Mouse (Mus musculus) spleen, postnatal 14 days (tissue): ENCODE data around the gene Tcp11l1.

Experiments used
- DNase-seq, 2 experiments: peaks; one replicate each; pipeline ENCODE4 v3.0.0; 2021 to 2022; ENCODE audit warnings: low spot score in 2 of 2

Gene Tcp11l1

GRCm38 (mm10) chr2:104711585-104712485 lies at the start of gene Tcp11l1:
Gene Tcp11l1, minus strand, starts transcription at chr2:104712169.
- peak in 1 of 2 experiments; percentile 21 for DNase-seq

DNA sequence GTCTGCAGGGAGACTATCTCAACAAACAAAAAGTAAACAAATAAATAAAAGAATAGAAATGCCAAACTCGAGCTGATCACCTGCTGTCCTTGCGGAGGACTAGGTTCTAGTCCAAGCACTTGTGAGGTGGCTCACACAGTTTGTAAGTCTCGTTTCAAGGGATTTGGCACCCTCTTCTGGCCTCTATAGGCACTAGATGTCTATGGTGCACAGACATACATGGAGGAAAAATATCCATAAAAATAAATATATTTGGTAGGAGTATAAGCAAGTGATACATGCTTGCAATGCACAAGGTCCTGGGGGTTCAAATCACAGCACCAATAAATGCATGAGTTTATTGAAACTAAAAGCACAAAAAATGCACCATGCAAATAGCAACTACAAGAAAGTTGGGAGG lies 38.6 kb upstream of the Tcp11l1 start:
- DNase-seq: no peak

- DNase-seq: no peak
These were observed 36.7 kb upstream of the Tcp11l1 start for GRCm38 (mm10) chr2:104748652-104749183.

DNA sequence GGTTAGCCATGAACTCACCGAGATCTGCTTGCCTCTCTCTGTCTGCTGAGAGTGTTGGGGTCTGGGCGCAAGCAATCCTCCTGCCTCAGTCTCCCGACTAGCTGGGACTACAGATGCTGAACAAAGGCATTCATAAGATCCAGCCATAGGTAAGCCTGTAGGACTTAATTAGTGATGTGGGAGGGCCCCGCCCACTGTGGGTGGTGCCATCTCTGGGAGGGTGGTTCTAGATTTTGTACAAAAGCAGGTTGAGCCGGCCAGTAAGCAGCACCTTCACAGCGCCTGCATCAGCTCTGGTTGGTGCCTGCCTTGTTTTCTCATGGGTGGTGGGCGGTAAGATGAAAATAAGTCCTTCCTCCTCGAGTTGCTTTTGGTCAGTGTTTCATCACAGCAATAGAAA lies 34.3 kb upstream of the Tcp11l1 start:
- DNase-seq: no peak

DNA sequence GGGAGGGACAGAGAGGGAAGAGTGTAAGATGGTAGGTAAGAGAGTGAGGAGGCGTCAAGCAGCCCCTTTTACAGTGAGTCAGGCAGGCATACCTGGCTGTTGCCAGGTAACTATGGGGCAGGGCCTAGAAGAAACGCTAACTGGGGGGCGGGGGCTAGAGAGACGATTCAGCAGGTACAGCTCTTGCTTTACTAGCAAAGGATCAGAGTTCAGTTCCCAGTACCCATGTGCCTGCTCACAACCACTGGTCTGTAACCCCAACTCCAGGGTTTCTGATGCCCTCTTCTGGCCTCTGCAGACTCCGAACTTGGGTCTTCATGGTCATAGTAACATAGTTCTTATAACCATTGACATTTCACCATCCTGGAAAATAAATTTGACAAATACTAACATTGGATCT lies 32.0 kb upstream of the Tcp11l1 start:
- no peak for DNase-seq

GRCm38 (mm10) chr2:104743160-104743559 lies 31.2 kb upstream of the Tcp11l1 start:
- DNase-seq: no peak

GRCm38 (mm10) chr2:104742741-104743064 lies 30.7 kb upstream of the Tcp11l1 start, which contains the start of gene Depdc7:
Gene Depdc7, minus strand, starts transcription at chr2:104742878.
- peak; percentile 64 to 74 for DNase-seq

- DNase-seq: no peak
These were observed 30.1 kb upstream of the Tcp11l1 start for GRCm38 (mm10) chr2:104741896-104742740.

- no peak for DNase-seq
These were observed 29.2 kb upstream of the Tcp11l1 start for GRCm38 (mm10) chr2:104741015-104741758.

GRCm38 (mm10) chr2:104740248-104740949 lies 28.4 kb upstream of the Tcp11l1 start:
- no peak for DNase-seq

DNA sequence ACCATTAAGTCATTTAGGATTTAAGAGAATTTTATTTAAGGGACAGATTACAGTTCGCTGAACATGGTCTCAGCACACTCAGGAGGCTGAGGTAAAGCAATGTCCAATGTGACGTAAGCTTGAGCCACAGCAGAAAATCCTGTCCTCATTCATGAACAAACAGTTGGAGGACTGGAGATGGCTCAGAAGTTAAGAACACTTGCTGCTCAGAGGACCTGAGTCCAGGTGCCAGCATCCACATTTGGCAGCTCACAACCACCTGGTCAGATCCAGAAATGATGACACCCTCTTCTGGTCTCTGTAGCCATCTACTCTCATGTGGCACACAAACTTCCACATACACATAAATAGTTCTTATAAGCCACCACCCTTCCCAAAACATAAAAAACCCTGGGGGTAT lies 27.7 kb upstream of the Tcp11l1 start:
- no peak for DNase-seq

GRCm38 (mm10) chr2:104736241-104736640 lies 24.3 kb upstream of the Tcp11l1 start:
- DNase-seq: no peak

DNA sequence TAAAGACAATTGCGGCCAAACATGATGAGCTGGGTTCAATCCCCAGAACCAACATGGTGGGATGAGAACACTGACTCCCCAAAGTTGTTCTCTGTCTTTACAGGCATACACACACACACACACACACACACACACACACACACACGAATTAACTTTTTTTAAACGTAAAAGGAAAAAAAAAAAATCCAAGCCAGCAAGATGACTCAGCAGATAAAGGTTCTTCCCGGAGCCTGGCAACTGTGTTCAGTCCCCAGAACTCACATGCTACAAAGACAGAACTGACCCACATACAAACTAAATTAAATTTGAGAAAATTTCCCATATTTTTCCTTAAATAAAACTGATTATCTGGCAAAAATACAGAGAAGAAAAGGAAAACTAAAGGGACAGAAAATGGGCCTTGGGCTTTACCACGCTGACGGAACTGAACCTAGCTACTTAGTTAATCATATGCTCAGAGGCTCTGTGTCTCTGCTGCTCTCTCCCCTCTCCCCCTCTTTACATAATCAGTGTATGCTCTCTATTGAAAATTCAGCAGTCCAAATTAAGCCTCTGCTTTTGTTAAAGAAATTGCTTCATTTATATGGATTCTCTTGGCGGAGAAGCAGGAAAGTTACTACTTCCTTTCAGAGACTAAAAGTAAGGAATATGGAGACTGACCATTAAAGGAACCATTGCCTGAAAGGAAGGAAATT lies 20.7 kb upstream of the Tcp11l1 start:
- DNase-seq: no peak

- no peak for DNase-seq
These were observed 20.1 kb upstream of the Tcp11l1 start for GRCm38 (mm10) chr2:104732033-104732444.

- DNase-seq: no peak
These were observed 15.4 kb upstream of the Tcp11l1 start for GRCm38 (mm10) chr2:104727369-104727768.

DNA sequence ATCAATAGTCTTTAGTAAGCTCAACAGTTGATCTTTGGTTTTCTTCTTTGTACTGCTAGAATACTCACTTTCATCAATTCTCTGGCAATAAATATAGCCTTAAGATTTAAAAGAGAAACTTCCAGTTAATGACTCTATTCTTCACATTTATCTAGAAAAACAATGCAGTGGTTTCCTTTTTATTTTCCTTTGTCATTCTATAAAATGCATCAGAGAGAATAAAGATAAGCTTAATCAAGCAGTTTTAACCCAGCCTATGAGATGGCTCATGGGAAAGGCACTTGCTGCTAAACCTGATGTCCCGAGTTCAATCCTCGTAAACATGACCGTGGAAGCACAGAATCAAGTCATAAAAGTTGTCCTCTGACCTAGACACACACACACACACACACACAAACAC lies 10.1 kb upstream of the Tcp11l1 start:
- DNase-seq: no peak

GRCm38 (mm10) chr2:104717827-104718226 lies 5.9 kb upstream of the Tcp11l1 start:
- no peak for DNase-seq

DNA sequence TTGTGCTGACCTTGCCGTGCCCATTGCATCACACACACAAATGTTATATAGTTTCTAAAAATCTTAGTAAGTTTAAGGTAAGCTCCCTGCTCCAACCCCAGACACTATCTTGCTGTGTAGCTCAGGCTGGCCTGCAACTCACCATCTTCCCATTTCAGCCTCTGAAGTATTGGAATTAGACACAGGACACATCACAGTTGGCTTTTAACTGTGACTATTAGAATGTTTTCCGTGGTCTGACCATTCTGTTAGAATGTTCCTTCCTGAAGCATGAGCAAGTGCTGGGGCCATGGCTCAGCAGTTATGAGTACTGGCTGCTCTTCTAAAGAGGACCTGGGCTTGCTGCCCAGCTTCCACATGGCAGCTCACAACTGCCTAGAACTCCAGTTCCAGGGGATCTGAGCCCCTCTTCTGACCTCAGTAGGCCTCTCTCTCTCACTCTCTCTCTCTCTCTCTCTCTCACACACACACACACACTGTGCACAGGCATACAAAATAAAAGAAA lies 5.3 kb upstream of the Tcp11l1 start:
- DNase-seq: no peak

DNA sequence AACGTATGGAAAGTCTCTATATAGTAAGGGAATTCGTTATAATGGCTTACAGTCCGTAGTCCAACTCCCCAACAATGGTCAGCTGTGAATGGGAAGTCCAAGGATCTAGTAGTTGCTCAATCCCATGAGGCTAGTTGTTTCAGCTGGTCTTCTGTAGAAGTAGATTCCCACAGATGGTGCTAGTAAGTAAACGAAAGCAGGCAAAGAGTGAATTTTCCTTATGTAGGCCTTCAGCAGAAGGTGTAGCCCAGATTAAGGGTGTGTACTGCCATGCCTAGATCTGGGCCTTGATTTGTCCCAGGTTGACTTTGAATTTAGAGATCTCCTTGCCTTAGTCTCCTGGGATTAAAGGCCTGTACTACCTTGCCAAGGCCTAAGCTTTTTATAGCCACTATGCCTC lies 4.3 kb upstream of the Tcp11l1 start, which contains the start of gene Pin1rt1:
Pin1rt1 (minus strand) TSS at position 101 of the 400 bp plus-strand sequence.
- no peak for DNase-seq

DNA sequence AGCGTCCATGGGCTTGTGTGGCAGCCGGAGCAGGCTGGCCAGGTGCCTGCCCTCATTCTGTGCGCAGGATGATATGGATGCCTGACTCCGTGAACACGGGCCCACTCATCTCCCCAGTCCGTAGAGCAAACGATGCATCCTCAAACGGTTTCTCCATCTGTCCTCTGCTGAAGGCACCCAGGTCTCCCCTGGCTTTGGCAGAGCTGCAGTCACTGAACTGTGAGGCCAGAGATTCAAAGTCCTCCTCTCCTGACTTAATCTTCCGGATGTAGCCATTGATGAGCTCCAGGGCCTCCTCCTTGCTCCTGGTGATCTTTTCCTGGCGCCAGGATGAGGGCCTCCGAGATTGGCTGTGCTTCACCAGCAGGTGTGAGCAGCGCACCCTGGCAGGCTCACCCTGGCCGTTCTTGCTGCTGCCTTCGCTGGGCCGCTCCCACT lies 2.3 kb upstream of the Tcp11l1 start:
- DNase-seq: no peak
